Mouse (Mus musculus): ENCODE results near the gene Apobec4. TPM values are rescaled to one million over a fixed set of nuclear protein-coding genes. Genes with fewer than 3 reads are reported as not detected.

Apobec4 gene
- not detected for total RNA-seq (2023)

DNA sequence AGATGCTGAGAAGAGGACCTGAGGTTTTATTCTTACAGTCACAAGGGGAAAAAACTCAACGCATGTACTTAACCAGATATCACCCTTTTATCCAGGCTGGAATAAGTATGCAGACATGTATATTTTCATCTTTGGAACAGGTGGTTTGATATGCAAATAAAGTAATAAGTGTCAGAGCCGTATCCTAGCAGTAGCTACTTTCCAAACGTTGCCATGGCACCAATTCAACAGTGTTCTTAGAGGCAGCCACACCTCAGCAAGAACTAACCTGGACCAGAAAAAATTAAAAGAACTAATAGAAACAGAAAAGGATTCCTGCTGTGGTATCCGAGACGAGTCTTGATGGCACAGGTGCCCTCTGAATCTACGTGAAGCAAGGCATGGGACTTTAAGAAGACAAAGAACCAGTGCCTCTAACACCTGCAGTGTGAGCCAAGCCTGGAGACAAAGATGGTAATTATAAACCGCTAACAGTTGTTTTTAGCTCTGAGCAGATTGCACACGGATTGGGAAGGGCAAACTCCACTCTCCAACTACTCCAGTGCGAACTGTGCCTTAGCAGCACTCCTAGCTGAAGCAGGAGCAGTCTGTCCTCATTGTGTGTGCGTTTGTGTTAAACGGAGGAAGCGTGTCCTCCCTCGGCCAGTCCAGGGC, at the start of gene Apobec4:
Apobec4 (plus strand) TSS at position 240 of the 654 bp plus-strand sequence.

DNA sequence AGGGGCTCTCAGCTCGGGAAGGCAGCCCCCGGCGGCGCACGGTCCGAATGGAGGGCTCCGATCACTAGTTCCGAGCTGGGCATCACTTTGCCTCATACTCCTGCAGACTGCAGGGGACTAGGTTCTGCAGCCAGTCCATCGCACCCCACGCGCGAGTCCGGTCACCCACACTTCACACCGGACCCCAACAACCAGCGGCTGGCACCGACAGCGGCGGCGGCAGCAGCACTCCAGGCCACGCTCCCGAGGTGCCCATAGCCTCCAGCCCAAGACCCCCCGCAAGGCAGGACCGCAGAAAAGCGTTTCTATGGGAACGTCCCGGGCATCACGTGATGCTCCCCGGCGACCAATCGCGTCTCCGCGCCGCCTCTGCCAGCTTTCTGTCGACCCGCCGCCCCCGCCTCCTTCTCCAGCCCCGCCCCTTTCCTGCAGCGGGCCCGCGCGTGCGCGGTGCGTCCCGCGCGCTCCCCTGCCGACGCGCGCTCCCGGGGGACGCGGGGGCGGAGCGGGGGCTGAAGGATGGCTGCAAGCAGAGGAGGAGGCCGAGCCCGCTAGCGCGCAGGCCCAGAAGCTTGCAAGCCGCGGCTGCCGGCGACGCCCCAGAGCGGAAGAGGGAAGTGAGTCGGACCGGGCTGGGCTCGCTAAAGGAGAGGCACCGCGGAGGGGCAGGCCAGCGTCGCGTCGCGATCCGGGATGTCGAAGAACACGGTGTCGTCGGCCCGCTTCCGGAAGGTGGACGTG, 15.9 kb downstream of the Apobec4 start, which contains the start of the genes Rgl1 and Arpc5:
Rgl1 (minus strand) TSS at position 320 of the 741 bp plus-strand sequence.
Arpc5 (plus strand) TSS at position 511 of the 741 bp plus-strand sequence.

DNA sequence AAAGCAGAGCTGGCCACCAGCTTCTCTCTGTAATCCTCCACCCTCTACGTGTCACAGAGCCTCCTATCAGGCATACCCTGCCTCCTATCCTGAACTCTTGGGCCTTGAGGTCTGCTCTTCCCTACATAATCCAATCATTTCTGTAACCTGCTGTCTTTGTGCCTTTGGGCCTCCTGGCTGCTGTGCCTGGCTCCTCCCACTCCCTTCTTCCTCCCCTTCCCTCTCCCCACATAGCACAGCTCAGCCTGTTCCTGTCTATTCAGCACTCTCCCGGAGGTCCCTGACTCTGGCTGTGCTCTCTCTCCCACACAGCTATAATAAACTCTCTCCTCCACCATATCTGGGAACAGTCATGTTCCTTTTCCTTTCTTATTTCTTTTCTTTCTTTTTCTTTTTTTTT, 49.5 kb downstream of the Apobec4 start, which contains the start of gene Ncf2:
Ncf2 (plus strand) TSS at position 298 of the 400 bp plus-strand sequence.

Other genes starting within 250 kb of the Apobec4 start
- 6.9 TPM for gene Rgl1, start 15.8 kb downstream of the Apobec4 start, total RNA-seq (2023)
- gene Arpc5, start 16.0 kb downstream of the Apobec4 start, total RNA-seq (2023) = 225 TPM
- gene Ncf2, start 49.6 kb downstream of the Apobec4 start, total RNA-seq (2023) = 14.8 TPM
- gene Smg7, start 152.1 kb downstream of the Apobec4 start, total RNA-seq (2023) = 132 TPM
- gene Nmnat2, start 204.4 kb downstream of the Apobec4 start, total RNA-seq (2023) = 3.9 TPM